Mouse (Mus musculus) MEL (cell line): ENCODE results near the gene Kidins220. TPM values are rescaled to one million over a fixed set of nuclear protein-coding genes. Genes with fewer than 3 reads are reported as not detected.

Experiments used
- DNase-seq: peaks from one replicate; pipeline ENCODE4 v3.0.0; 2011; ENCODE audit warnings: low read depth, low spot score
- H3K27ac ChIP-seq: 2 replicates; pipeline ENCODE4 v1.5.1; 2012; ENCODE audit warnings: low read depth, mild to moderate bottlenecking, control low read depth, low read length, moderate library complexity; ENCODE audit not compliant: control insufficient read depth
- H3K27me3 ChIP-seq, 2 experiments: fragments of 150-350 bp in 1 of 2; sonication (generic) in 1 of 2; 2 replicates each; pipeline ENCODE4 v1.6.1; 2012; ENCODE audit warnings: low read length in 2 of 2, mild to moderate bottlenecking in 2 of 2, improper control_type of control experiment in 1 of 2, moderate library complexity in 1 of 2; ENCODE audit not compliant: insufficient read depth in 2 of 2, control insufficient read depth in 1 of 2
- H3K36me3 ChIP-seq, 2 experiments: 2 replicates each; pipeline ENCODE4 v1.6.1; 2012 to 2014; ENCODE audit warnings: low read length in 2 of 2, improper control_type of control experiment in 1 of 2, inconsistent platforms in 1 of 2, mild to moderate bottlenecking in 1 of 2; ENCODE audit not compliant: insufficient read depth in 2 of 2, control insufficient read depth in 1 of 2
- H3K4me1 ChIP-seq, 2 experiments: fragments of 150-350 bp in 1 of 2; sonication (generic) in 1 of 2; 2 replicates each; pipeline ENCODE4 v1.6.1; 2012; ENCODE audit warnings: low read length in 2 of 2, improper control_type of control experiment in 1 of 2, mild to moderate bottlenecking in 1 of 2; ENCODE audit not compliant: insufficient read depth in 2 of 2, control insufficient read depth in 1 of 2
- H3K4me3 ChIP-seq, 2 experiments: fragments of 150-350 bp in 1 of 2; sonication (generic) in 1 of 2; 2 replicates each; pipeline ENCODE4 v1.5.1; 2012; ENCODE audit warnings: low read depth in 2 of 2, low read length in 2 of 2, mild to moderate bottlenecking in 2 of 2, moderate library complexity in 2 of 2, control low read depth in 1 of 2, improper control_type of control experiment in 1 of 2; ENCODE audit not compliant: control insufficient read depth in 1 of 2, insufficient read depth in 1 of 2
- H3K79me2 ChIP-seq: 2 replicates; pipeline ENCODE4 v1.6.1; 2012; ENCODE audit warnings: mild to moderate bottlenecking, low read length, moderate library complexity; ENCODE audit not compliant: control insufficient read depth, poor library complexity, insufficient read depth
- H3K9ac ChIP-seq: 2 replicates; pipeline ENCODE4 v1.6.1; 2012; ENCODE audit warnings: low read depth, mild to moderate bottlenecking, control low read depth, low read length, moderate library complexity; ENCODE audit not compliant: control insufficient read depth, poor library complexity, severe bottlenecking
- H3K9me3 ChIP-seq: fragments of 150-350 bp; sonication (generic); replicated peaks from 2 replicates; pipeline ENCODE4 v1.6.1; 2012; ENCODE audit warnings: mild to moderate bottlenecking, low read length, improper control_type of control experiment, moderate library complexity; ENCODE audit not compliant: insufficient read depth
- CHD2 ChIP-seq: IDR thresholded peaks from 2 replicates; pipeline ENCODE4 v1.6.1; 2011; ENCODE audit warnings: low read length, improper control_type of control experiment
- CTCF ChIP-seq, 3 experiments: IDR thresholded peaks in 2 of 3; conservative IDR thresholded peaks in 1 of 3; 2 replicates each; pipeline ENCODE4 v1.5.1; 2011 to 2012; ENCODE audit warnings: low read length in 3 of 3, low read depth in 2 of 3, mild to moderate bottlenecking in 2 of 3, improper control_type of control experiment in 1 of 3, inconsistent platforms in 1 of 3, mixed read lengths in 1 of 3, moderate library complexity in 1 of 3; ENCODE audit not compliant: control insufficient read depth in 1 of 3, insufficient read depth in 1 of 3, poor library complexity in 1 of 3, severe bottlenecking in 1 of 3
- GABPA ChIP-seq: IDR thresholded peaks from 2 replicates; pipeline ENCODE4 v1.6.1; 2012; ENCODE audit warnings: low read depth, mild to moderate bottlenecking, inconsistent platforms, low read length, improper control_type of control experiment, moderate library complexity
- MAFK ChIP-seq: IDR thresholded peaks from 2 replicates; pipeline ENCODE4 v1.6.1; 2011; ENCODE audit warnings: low read depth, mild to moderate bottlenecking, low read length, improper control_type of control experiment, borderline replicate concordance
- MAX ChIP-seq: IDR thresholded peaks from 2 replicates; pipeline ENCODE4 v1.6.1; 2011; ENCODE audit warnings: low read length, improper control_type of control experiment
- MAZ ChIP-seq: IDR thresholded peaks from 2 replicates; pipeline ENCODE4 v1.6.1; 2012; ENCODE audit warnings: low read depth, mild to moderate bottlenecking, inconsistent platforms, low read length, improper control_type of control experiment
- MEF2A ChIP-seq: IDR thresholded peaks from 2 replicates; pipeline ENCODE4 v1.6.1; 2014; ENCODE audit warnings: low read depth, mild to moderate bottlenecking, inconsistent platforms, low read length, improper control_type of control experiment; ENCODE audit not compliant: poor library complexity, insufficient replicate concordance, severe bottlenecking; ENCODE audit errors: extremely low read depth
- MXI1 ChIP-seq: IDR thresholded peaks from 2 replicates; pipeline ENCODE4 v1.6.1; 2011; ENCODE audit warnings: mild to moderate bottlenecking, low read depth, low read length, improper control_type of control experiment
- MYB ChIP-seq: IDR thresholded peaks from 2 replicates; pipeline ENCODE4 v1.6.1; 2011; ENCODE audit warnings: mild to moderate bottlenecking, low read depth, low read length, improper control_type of control experiment
- NELFE ChIP-seq: IDR thresholded peaks from 2 replicates; pipeline ENCODE4 v1.6.1; 2011; ENCODE audit warnings: low read depth, low read length, improper control_type of control experiment
- POLR2A ChIP-seq, 2 experiments: IDR thresholded peaks; 2 replicates each; pipeline ENCODE4 v1.6.1; 2011 to 2012; ENCODE audit warnings: low read length in 2 of 2, mild to moderate bottlenecking in 2 of 2, control low read depth in 1 of 2, improper control_type of control experiment in 1 of 2, low read depth in 1 of 2, moderate library complexity in 1 of 2; ENCODE audit not compliant: control insufficient read depth in 1 of 2, insufficient read depth in 1 of 2, poor library complexity in 1 of 2
- POLR2AphosphoS2 ChIP-seq: IDR thresholded peaks from 2 replicates; pipeline ENCODE4 v1.6.1; 2011; ENCODE audit warnings: low read length, improper control_type of control experiment
- POLR2AphosphoS5 ChIP-seq: IDR thresholded peaks from 2 replicates; pipeline ENCODE4 v1.6.1; 2012; ENCODE audit warnings: low read depth, borderline replicate concordance, mild to moderate bottlenecking, inconsistent platforms, low read length, moderate library complexity, mixed read lengths
- SIN3A ChIP-seq: IDR thresholded peaks from 2 replicates; pipeline ENCODE4 v1.6.1; 2012; ENCODE audit warnings: low read length, improper control_type of control experiment, inconsistent platforms
- TAL1 ChIP-seq: IDR thresholded peaks from 2 replicates; pipeline ENCODE4 v1.6.1; 2012; ENCODE audit warnings: mild to moderate bottlenecking, inconsistent platforms, low read length, moderate library complexity, mixed read lengths
- TBP ChIP-seq: IDR thresholded peaks from 2 replicates; pipeline ENCODE4 v1.8.0; 2011; ENCODE audit warnings: low read depth, low read length, improper control_type of control experiment
- TCF12 ChIP-seq: IDR thresholded peaks from 2 replicates; pipeline ENCODE4 v1.6.1; 2014; ENCODE audit warnings: low read depth, mild to moderate bottlenecking, inconsistent platforms, low read length, improper control_type of control experiment, moderate library complexity
- USF1 ChIP-seq: IDR thresholded peaks from 2 replicates; pipeline ENCODE4 v1.6.1; 2014; ENCODE audit warnings: low read depth, mild to moderate bottlenecking, inconsistent platforms, low read length, improper control_type of control experiment, moderate library complexity
- ZC3H11A ChIP-seq: IDR thresholded peaks from 2 replicates; pipeline ENCODE4 v1.6.1; 2012; ENCODE audit warnings: low read depth, mild to moderate bottlenecking, inconsistent platforms, low read length, improper control_type of control experiment
- polyA plus RNA-seq, 2 experiments: library from polyadenylated mRNA; stranded (reverse) in 1 of 2; unstranded in 1 of 2; fragments of >175 nt in 1 of 2; fragments of >200 nt in 1 of 2; gene quantifications; 2 replicates each; pipeline versions ENCODE4 v1.2.1 to v1.2.4; 2012; ENCODE audit warnings: low replicate concordance in 2 of 2, low read depth in 1 of 2; ENCODE audit not compliant: insufficient read length in 2 of 2, insufficient read depth in 1 of 2, missing spikeins in 1 of 2
- total RNA-seq: library from RNA; depleted of rRNA; stranded (reverse); fragments of 300-350 nt; gene quantifications from 2 replicates; pipeline ENCODE4 v1.2.3, GENCODE M21; 2012

Gene Kidins220
- total and polyA plus RNA-seq, 3 experiments = 26.2 to 124 (median 29.2) TPM

GRCm38 (mm10) chr12:25014938-25015337, 40.2 kb downstream of the Kidins220 start:
- DNase-seq = no peak

GRCm38 (mm10) chr12:25016995-25017394, 42.3 kb downstream of the Kidins220 start:
- peak; percentile 57 for DNase-seq
- H3K9ac ChIP-seq = no peak overlapping the region
- TF ChIP-seq ZC3H11A (no peak), TBP (0 out of 2 replicates have a peak, but pooled peaks have one; percentile 16), MXI1 (no peak)
- no peak overlapping the region for H3K4me3 ChIP-seq
- H3K27ac ChIP-seq = no peak overlapping the region
- H3K36me3 ChIP-seq = peaks cover 0 to 19% of the 10 kb centered on the region in 2 experiments; a peak in 2 of 4 replicates
- no peaks in the 10 kb centered on the region for H3K79me2 ChIP-seq
- H3K9me3 ChIP-seq = no peaks in the 10 kb centered on the region
- H3K27me3 ChIP-seq = no peaks in the 10 kb centered on the region
- H3K4me1 ChIP-seq = no peaks in the 10 kb centered on the region

More at GRCm38 (mm10) chr12:25014938-25015337, 40.2 kb downstream of the Kidins220 start:
- H3K4me1 ChIP-seq = no peaks in the 10 kb centered on the region
- TF ChIP-seq MEF2A (no peak), ZC3H11A (no peak), POLR2A (IDR thresholded peaks at IDR 0.05; ENCODE audit: control insufficient read depth in 1 of 2, insufficient read depth in 1 of 2, low read depth in 1 of 2, low read length in 2 of 2, poor library complexity in 1 of 2) (no peak), TCF12 (no peak), NELFE (no peak), MYB (no peak), CTCF (IDR thresholded peaks at IDR 0.05 in 2 of 3, conservative IDR thresholded peaks at IDR 0.05 in 1 of 3; ENCODE audit: control insufficient read depth in 1 of 3, insufficient read depth in 1 of 3, low read depth in 2 of 3, low read length in 3 of 3, poor library complexity in 1 of 3, severe bottlenecking in 1 of 3) (no peak), CHD2 (no peak), MAX (no peak), USF1 (no peak), TAL1 (no peak), SIN3A (no peak), MAFK (no peak)
- H3K27ac ChIP-seq = no peak overlapping the region
- H3K9me3 ChIP-seq = no peaks in the 10 kb centered on the region
- no peak overlapping the region for H3K4me3 ChIP-seq
- H3K36me3 ChIP-seq = peaks cover 0 to 22% of the 10 kb centered on the region in 2 experiments; a peak in 2 of 4 replicates
- H3K79me2 ChIP-seq = no peaks in the 10 kb centered on the region
- H3K9ac ChIP-seq = no peak overlapping the region
- H3K27me3 ChIP-seq = no peaks in the 10 kb centered on the region

GRCm38 (mm10) chr12:25021057-25021456, 46.3 kb downstream of the Kidins220 start:
- no peak for TF ChIP-seq POLR2AphosphoS5
- no peak for TF ChIP-seq GABPA
- TF ChIP-seq MAZ = no peak
- TF ChIP-seq NELFE = no peak
- no peak for TF ChIP-seq TAL1
- no peak for TF ChIP-seq POLR2AphosphoS2
- no peak for TF ChIP-seq MXI1
- TF ChIP-seq TBP = no peak
- no peak for TF ChIP-seq MAFK
- no peak for TF ChIP-seq CHD2
- TF ChIP-seq MEF2A = no peak
- H3K27me3 ChIP-seq = no peaks in the 10 kb centered on the region
- no peaks in the 10 kb centered on the region for H3K4me1 ChIP-seq
- no peaks in the 10 kb centered on the region for H3K9me3 ChIP-seq
- H3K4me3 ChIP-seq = no peak overlapping the region
- no peak overlapping the region for H3K9ac ChIP-seq
- H3K27ac ChIP-seq = no peak overlapping the region
- no peak for DNase-seq
- no peaks in the 10 kb centered on the region for H3K79me2 ChIP-seq
- peaks cover 0 to 19% of the 10 kb centered on the region in 2 experiments; a peak in 2 of 4 replicates for H3K36me3 ChIP-seq
